Mouse (Mus musculus): ENCODE data around the gene Rps6kc1. TPM values are rescaled to one million over a fixed set of nuclear protein-coding genes. Genes with fewer than 3 reads are reported as not detected.

Rps6kc1 gene
- polyA plus RNA-seq, 1 experiment = 25.0 TPM

GRCm38 (mm10) chr1:190713848-190714247 lies 197.7 kb downstream of the Rps6kc1 start:
- no peak for TF ChIP-seq POLR2A (IDR thresholded peaks at IDR 0.05; ENCODE audit: low read depth, low read length)
- TF ChIP-seq CTCF (IDR thresholded peaks at IDR 0.05; ENCODE audit: borderline replicate concordance, insufficient read depth, low read length) = no peak
- H3K4me3 ChIP-seq (ENCODE audit: insufficient read depth, low read length) = no peak overlapping the region

GRCm38 (mm10) chr1:190697576-190697975 lies 214.0 kb downstream of the Rps6kc1 start:
- Histone ChIP-seq H3K4me3 (ENCODE audit: insufficient read depth, low read length) (no peak overlapping the region), H3K4me1 (ENCODE audit: control insufficient read depth, insufficient read depth, low read length) (no peaks in the 10 kb centered on the region), H3K27ac (ENCODE audit: insufficient read depth, low read length) (no peak overlapping the region)
- TF ChIP-seq POLR2A (IDR thresholded peaks at IDR 0.05; ENCODE audit: low read depth, low read length) (no peak), CTCF (IDR thresholded peaks at IDR 0.05; ENCODE audit: borderline replicate concordance, insufficient read depth, low read length) (no peak)

More at GRCm38 (mm10) chr1:190713848-190714247, 197.7 kb downstream of the Rps6kc1 start:
- H3K27ac ChIP-seq (ENCODE audit: insufficient read depth, low read length) = no peak overlapping the region
- H3K4me1 ChIP-seq (ENCODE audit: control insufficient read depth, insufficient read depth, low read length) = no peaks in the 10 kb centered on the region

GRCm38 (mm10) chr1:190695589-190695988 lies 216.0 kb downstream of the Rps6kc1 start:
- H3K27ac ChIP-seq (ENCODE audit: insufficient read depth, low read length) = no peak overlapping the region
- H3K4me1 ChIP-seq (ENCODE audit: control insufficient read depth, insufficient read depth, low read length) = no peaks in the 10 kb centered on the region
- H3K4me3 ChIP-seq (ENCODE audit: insufficient read depth, low read length) = no peak overlapping the region
- TF ChIP-seq POLR2A (IDR thresholded peaks at IDR 0.05; ENCODE audit: low read depth, low read length) = no peak
- no peak for TF ChIP-seq CTCF (IDR thresholded peaks at IDR 0.05; ENCODE audit: borderline replicate concordance, insufficient read depth, low read length)

GRCm38 (mm10) chr1:190690528-190691262 lies 220.9 kb downstream of the Rps6kc1 start:
- Histone ChIP-seq H3K4me1 (ENCODE audit: control insufficient read depth, insufficient read depth, low read length) (no peaks in the 10 kb centered on the region), H3K27ac (ENCODE audit: insufficient read depth, low read length) (no peak overlapping the region), H3K4me3 (ENCODE audit: insufficient read depth, low read length) (no peak overlapping the region)
- TF ChIP-seq CTCF (IDR thresholded peaks at IDR 0.05; ENCODE audit: borderline replicate concordance, insufficient read depth, low read length) (no peak), POLR2A (IDR thresholded peaks at IDR 0.05; ENCODE audit: low read depth, low read length) (no peak)

DNA sequence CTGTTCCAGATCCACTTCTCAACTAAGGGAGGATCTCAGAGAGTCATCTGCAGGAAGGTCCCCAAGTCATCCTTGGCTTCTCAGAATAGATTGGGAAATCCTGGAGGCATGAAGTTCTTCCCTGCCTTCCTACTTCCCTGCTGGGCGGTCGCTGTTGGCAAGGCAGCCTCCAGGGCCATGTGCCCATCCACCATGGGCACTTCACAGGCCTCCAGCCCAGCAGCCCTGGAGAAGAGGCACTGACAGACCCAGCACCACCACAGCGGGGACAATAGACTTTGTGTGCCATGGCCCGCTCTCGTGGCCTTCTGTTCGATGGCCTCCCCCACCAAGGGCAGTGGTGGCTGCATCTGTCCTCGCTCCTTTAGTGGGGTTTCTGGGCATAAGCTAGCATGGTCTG lies 228.5 kb downstream of the Rps6kc1 start:
- Histone ChIP-seq H3K4me1 (ENCODE audit: control insufficient read depth, insufficient read depth, low read length) (no peaks in the 10 kb centered on the region), H3K27ac (ENCODE audit: insufficient read depth, low read length) (no peak overlapping the region), H3K4me3 (ENCODE audit: insufficient read depth, low read length) (no peak overlapping the region)
- no peak for TF ChIP-seq POLR2A (IDR thresholded peaks at IDR 0.05; ENCODE audit: low read depth, low read length)
- no peak for TF ChIP-seq CTCF (IDR thresholded peaks at IDR 0.05; ENCODE audit: borderline replicate concordance, insufficient read depth, low read length)

DNA sequence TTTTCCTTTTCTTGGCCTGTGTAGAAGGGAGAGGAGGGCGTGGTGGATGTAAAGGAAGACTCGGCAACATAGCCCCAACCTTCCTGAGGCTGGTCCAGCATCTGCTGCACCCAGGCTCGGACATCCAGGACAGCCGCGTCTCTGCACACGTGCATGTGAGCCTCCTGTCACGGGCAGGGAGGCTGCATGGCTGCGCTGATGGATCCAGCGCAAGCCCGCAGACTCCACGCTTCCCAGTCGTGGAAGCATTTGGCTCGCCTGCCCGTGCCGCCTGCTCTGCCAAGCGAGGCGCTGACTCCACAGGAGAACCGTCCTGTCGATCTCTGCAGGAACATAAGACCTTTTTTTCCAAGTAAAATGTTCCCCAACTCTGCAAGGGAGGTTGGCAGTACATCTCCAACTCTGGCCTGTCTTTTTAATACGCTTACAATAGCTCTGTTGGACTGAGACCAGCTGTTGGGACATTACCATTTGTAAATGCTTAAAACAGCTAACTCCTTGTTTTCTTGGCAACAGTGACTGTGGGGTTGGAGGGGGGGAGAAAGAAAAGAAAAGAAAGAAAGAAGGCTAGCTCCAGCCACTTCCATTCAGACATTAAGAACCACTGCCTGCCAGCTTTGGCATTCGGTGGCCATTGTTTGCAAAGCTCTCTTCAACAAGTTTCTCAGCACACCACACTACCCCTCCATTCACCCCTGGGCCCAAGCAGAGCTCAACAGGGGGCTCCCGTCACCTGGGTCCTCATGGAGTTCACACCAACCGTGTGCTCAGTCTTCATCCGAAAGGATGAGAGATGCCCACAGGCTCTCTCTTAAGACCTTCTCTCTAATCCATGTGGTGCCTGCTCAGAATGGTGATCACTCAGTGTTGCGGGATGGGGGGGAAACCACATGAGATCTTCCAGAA lies 229.3 kb downstream of the Rps6kc1 start:
- H3K27ac ChIP-seq (ENCODE audit: insufficient read depth, low read length) = no peak overlapping the region
- no peak overlapping the region for H3K4me3 ChIP-seq (ENCODE audit: insufficient read depth, low read length)
- no peak for TF ChIP-seq CTCF (IDR thresholded peaks at IDR 0.05; ENCODE audit: borderline replicate concordance, insufficient read depth, low read length)
- no peak for TF ChIP-seq POLR2A (IDR thresholded peaks at IDR 0.05; ENCODE audit: low read depth, low read length)
- no peaks in the 10 kb centered on the region for H3K4me1 ChIP-seq (ENCODE audit: control insufficient read depth, insufficient read depth, low read length)

DNA sequence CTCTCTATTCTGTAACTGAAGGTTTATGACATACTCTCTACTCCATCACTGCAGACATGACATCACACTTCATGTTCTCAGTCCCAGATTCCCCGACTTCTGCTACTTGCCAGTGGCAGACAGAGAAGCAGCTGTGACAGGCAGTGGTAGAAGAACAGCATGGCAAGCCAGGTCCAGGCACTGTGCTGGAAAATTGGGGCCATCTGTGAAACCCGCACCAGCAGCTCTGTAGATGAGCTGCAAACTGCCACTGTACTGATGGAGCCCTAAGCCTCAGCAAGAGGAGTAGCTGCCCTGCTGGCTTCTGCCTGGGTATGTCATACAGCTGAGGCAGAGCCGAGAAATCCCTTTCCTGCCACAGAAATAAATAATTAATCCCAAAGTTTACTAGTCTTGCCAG lies 236.1 kb downstream of the Rps6kc1 start:
- Histone ChIP-seq H3K4me1 (ENCODE audit: control insufficient read depth, insufficient read depth, low read length) (no peaks in the 10 kb centered on the region), H3K4me3 (ENCODE audit: insufficient read depth, low read length) (no peak overlapping the region), H3K27ac (ENCODE audit: insufficient read depth, low read length) (no peak overlapping the region)
- TF ChIP-seq CTCF (IDR thresholded peaks at IDR 0.05; ENCODE audit: borderline replicate concordance, insufficient read depth, low read length) = no peak
- TF ChIP-seq POLR2A (IDR thresholded peaks at IDR 0.05; ENCODE audit: low read depth, low read length) = no peak

- H3K4me3 ChIP-seq (ENCODE audit: insufficient read depth, low read length) = no peak overlapping the region
- no peak overlapping the region for H3K27ac ChIP-seq (ENCODE audit: insufficient read depth, low read length)
- TF ChIP-seq CTCF (IDR thresholded peaks at IDR 0.05; ENCODE audit: borderline replicate concordance, insufficient read depth, low read length) = no peak
- TF ChIP-seq POLR2A (IDR thresholded peaks at IDR 0.05; ENCODE audit: low read depth, low read length) = no peak
- H3K4me1 ChIP-seq (ENCODE audit: control insufficient read depth, insufficient read depth, low read length) = no peaks in the 10 kb centered on the region
Measured at GRCm38 (mm10) chr1:190669099-190669498, 242.5 kb downstream of the Rps6kc1 start.

DNA sequence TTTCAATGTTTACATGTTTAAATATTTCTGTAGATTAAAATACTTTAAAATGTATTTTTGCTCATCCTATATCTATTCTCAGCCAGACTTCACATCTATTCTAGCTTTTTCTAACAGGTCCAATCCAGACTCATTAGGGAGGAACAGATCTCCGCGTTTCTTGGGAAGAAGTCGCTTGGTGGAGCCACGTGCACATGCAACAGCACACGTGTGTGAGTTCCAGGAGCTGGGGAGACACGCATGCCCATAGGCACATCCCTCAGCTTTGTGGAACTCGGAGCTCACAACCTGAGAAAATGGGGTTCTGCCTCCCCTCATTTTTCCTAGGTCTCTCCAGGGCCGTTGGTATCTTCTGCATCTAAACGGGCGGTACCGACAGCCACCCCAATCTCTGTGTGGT lies 243.7 kb downstream of the Rps6kc1 start:
- Histone ChIP-seq H3K4me1 (ENCODE audit: control insufficient read depth, insufficient read depth, low read length) (no peaks in the 10 kb centered on the region), H3K4me3 (ENCODE audit: insufficient read depth, low read length) (no peak overlapping the region), H3K27ac (ENCODE audit: insufficient read depth, low read length) (no peak overlapping the region)
- TF ChIP-seq POLR2A (IDR thresholded peaks at IDR 0.05; ENCODE audit: low read depth, low read length) = no peak
- TF ChIP-seq CTCF (IDR thresholded peaks at IDR 0.05; ENCODE audit: borderline replicate concordance, insufficient read depth, low read length) = no peak

DNA sequence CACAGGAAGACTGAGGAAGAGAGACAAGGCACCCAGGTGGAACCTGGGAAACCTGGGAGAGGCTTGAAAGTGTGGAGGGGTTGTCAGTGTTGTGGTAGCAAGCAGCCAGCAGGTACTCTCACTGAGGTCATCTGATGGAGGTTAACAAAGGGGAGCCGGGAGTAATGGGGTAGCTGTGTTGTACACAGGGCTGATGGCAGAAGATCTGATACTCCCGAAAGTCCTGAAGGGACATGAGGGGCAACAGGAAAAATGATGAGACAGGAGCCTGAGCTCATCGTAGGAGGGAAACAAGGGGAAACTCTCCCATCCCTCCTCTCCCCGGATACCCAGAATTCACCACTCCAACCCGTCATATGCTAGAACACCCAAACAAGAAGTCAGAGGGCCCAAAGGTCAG lies 244.2 kb downstream of the Rps6kc1 start:
- no peak overlapping the region for H3K4me3 ChIP-seq (ENCODE audit: insufficient read depth, low read length)
- no peak for TF ChIP-seq POLR2A (IDR thresholded peaks at IDR 0.05; ENCODE audit: low read depth, low read length)
- no peak for TF ChIP-seq CTCF (IDR thresholded peaks at IDR 0.05; ENCODE audit: borderline replicate concordance, insufficient read depth, low read length)
- H3K4me1 ChIP-seq (ENCODE audit: control insufficient read depth, insufficient read depth, low read length) = no peaks in the 10 kb centered on the region
- H3K27ac ChIP-seq (ENCODE audit: insufficient read depth, low read length) = no peak overlapping the region

All from embryonic fibroblast, embryonic 13.5 days (primary cell).